Mouse (Mus musculus) intestine, embryonic 16.5 days (tissue): ENCODE results near the gene Prdm5. TPM values are rescaled to one million over a fixed set of nuclear protein-coding genes. Genes with fewer than 3 reads are reported as not detected.

ENCODE experiments used
- ATAC-seq: fragments of 200-750 bp; cut with Nextera tagmentation; 2 replicates; pipeline ENCODE4 v1.8.0; 2017; ENCODE audit warnings: moderate TSS enrichment, moderate library complexity
- H3K27ac ChIP-seq: fragments of 300-500 bp; sonication (generic); 2 replicates; pipeline ENCODE4 v1.5.1; 2014; ENCODE audit warnings: mild to moderate bottlenecking, low read length
- H3K27me3 ChIP-seq: fragments of 300-500 bp; sonication (generic); replicated peaks from 2 replicates; pipeline ENCODE4 v1.6.1; 2014; ENCODE audit warnings: low read length, control low read depth, mixed read lengths; ENCODE audit not compliant: control insufficient read depth, insufficient read depth
- H3K36me3 ChIP-seq: fragments of 300-500 bp; sonication (generic); 2 replicates; pipeline ENCODE4 v1.6.1; 2014; ENCODE audit warnings: low read length, control low read depth; ENCODE audit not compliant: control insufficient read depth, insufficient read depth
- H3K4me1 ChIP-seq: fragments of 300-500 bp; sonication (generic); 2 replicates; pipeline ENCODE4 v1.6.1; 2014; ENCODE audit warnings: low read length, control low read depth, mixed read lengths; ENCODE audit not compliant: control insufficient read depth, insufficient read depth
- H3K4me2 ChIP-seq: fragments of 300-500 bp; sonication (generic); 2 replicates; pipeline ENCODE4 v1.6.1; 2014; ENCODE audit warnings: low read depth, low read length, control low read depth
- H3K4me3 ChIP-seq: fragments of 300-500 bp; sonication (generic); 2 replicates; pipeline ENCODE4 v1.5.1; 2014; ENCODE audit warnings: mild to moderate bottlenecking, low read length
- H3K9ac ChIP-seq: fragments of 300-500 bp; sonication (generic); 2 replicates; pipeline ENCODE4 v1.6.1; 2014; ENCODE audit warnings: low read depth, low read length
- H3K9me3 ChIP-seq: fragments of 300-500 bp; sonication (generic); 2 replicates; pipeline ENCODE4 v1.6.1; 2016; ENCODE audit warnings: low read length, control low read depth; ENCODE audit not compliant: control insufficient read depth
- WGBS: fragments of 180-500 bp; shearing (Covaris S2); extraction: QIAGEN DNeasy Blood & Tissue Kit; methylation state at CpG from one replicate; pipeline ENCODE4 v1.1.7; 2014; 5-methylcytosine and 5-hydroxymethylcytosine counted together
- polyA plus RNA-seq: library from polyadenylated mRNA; unstranded; fragments of >200 nt; fragmentation: Nextera tagmentation; extraction: Ambion mirVana; gene quantifications from 2 replicates; pipeline ENCODE4 v1.2.1, GENCODE M21; 2015

The Prdm5 gene
- polyA plus RNA-seq, 1 experiment from 2014 or later, result 9.2 TPM

GRCm38 (mm10) chr6:65950492-65950891, 171.7 kb downstream of the Prdm5 start:
- Histone ChIP-seq H3K27ac (no peak overlapping the region), H3K36me3 (no peaks in the 10 kb centered on the region), H3K27me3 (no peaks in the 10 kb centered on the region), H3K4me2 (no peak overlapping the region), H3K9me3 (no peaks in the 10 kb centered on the region; the same call in 1 of the 2 replicates), H3K4me1 (no peaks in the 10 kb centered on the region), H3K4me3 (no peak overlapping the region), H3K9ac (no peak overlapping the region)
- WGBS, result 80% methylated on average over 6 of the region's 6 CpGs
- no peak for ATAC-seq

- Histone ChIP-seq H3K4me2 (no peak within 1 kb of the TSS), H3K4me3 (no peak within 1 kb of the TSS), H3K27me3 (no peaks in the 10 kb centered on the region), H3K9me3 (no peaks in the 10 kb centered on the region; the same call in 1 of the 2 replicates), H3K9ac (no peak within 1 kb of the TSS), H3K27ac (no peak within 1 kb of the TSS), H3K4me1 (no peaks in the 10 kb centered on the region), H3K36me3 (no peaks in the 10 kb centered on the region)
- no peak for ATAC-seq
- WGBS, result 96% methylated on average over 10 of the region's 10 CpGs
Observed at GRCm38 (mm10) chr6:65952309-65952708, 173.5 kb downstream of the Prdm5 start, which contains the start of gene 4930544G11Rik. Gene 4930544G11Rik (plus strand): TSS chr6:65952609.

GRCm38 (mm10) chr6:65969386-65970111, 190.8 kb downstream of the Prdm5 start:
- 71% methylated on average over 6 of the region's 6 CpGs for WGBS
- H3K9me3 ChIP-seq, result no peaks in the 10 kb centered on the region
- ATAC-seq, result no peak
- no peak overlapping the region for H3K27ac ChIP-seq
- no peaks in the 10 kb centered on the region for H3K36me3 ChIP-seq
- H3K27me3 ChIP-seq, result no peaks in the 10 kb centered on the region
- H3K4me2 ChIP-seq, result no peak overlapping the region
- H3K9ac ChIP-seq, result no peak overlapping the region
- H3K4me3 ChIP-seq, result no peak overlapping the region
- no peaks in the 10 kb centered on the region for H3K4me1 ChIP-seq

GRCm38 (mm10) chr6:65970410-65970809, 191.6 kb downstream of the Prdm5 start:
- WGBS, result 81% methylated on average over 9 of the region's 9 CpGs
- ATAC-seq, result no peak
- H3K27me3 ChIP-seq, result no peaks in the 10 kb centered on the region
- H3K9me3 ChIP-seq, result no peaks in the 10 kb centered on the region
- H3K9ac ChIP-seq, result no peak overlapping the region
- no peak overlapping the region for H3K27ac ChIP-seq
- no peaks in the 10 kb centered on the region for H3K36me3 ChIP-seq
- H3K4me1 ChIP-seq, result no peaks in the 10 kb centered on the region
- H3K4me2 ChIP-seq, result no peak overlapping the region
- H3K4me3 ChIP-seq, result no peak overlapping the region

Other genes starting within 250 kb of the Prdm5 start
- 1.5 and 1.7 TPM in 2 replicates for gene Ndnf, start 107.4 kb upstream of the Prdm5 start, polyA plus RNA-seq
- gene 4930544G11Rik, start 173.6 kb downstream of the Prdm5 start, polyA plus RNA-seq, result not detected in 2 replicates